Mouse (Mus musculus) stomach, embryonic 14.5 days (tissue): ENCODE results near the gene Mcm2. TPM values are rescaled to one million over a fixed set of nuclear protein-coding genes. Genes with fewer than 3 reads are reported as not detected.

Experiments
- ATAC-seq: fragments of 200-750 bp; cut with Nextera tagmentation; 2 replicates; pipeline ENCODE4 v1.8.0; 2017; ENCODE audit warnings: low read depth, moderate TSS enrichment; ENCODE audit not compliant: insufficient number of reproducible peaks, insufficient read depth, low FRiP score
- H3K27ac ChIP-seq: fragments of 300-500 bp; sonication (generic); 2 replicates; pipeline ENCODE4 v1.5.1; 2014; ENCODE audit warnings: mild to moderate bottlenecking, low read length, moderate library complexity, mixed read lengths
- H3K27me3 ChIP-seq: fragments of 300-500 bp; sonication (generic); 2 replicates; pipeline ENCODE4 v1.6.1; 2014; ENCODE audit warnings: low read length, control low read depth, mixed read lengths; ENCODE audit not compliant: control insufficient read depth, insufficient read depth
- H3K36me3 ChIP-seq: fragments of 300-500 bp; sonication (generic); 2 replicates; pipeline ENCODE4 v1.6.1; 2014; ENCODE audit warnings: mild to moderate bottlenecking, control low read depth, low read length, moderate library complexity, mixed read lengths; ENCODE audit not compliant: control insufficient read depth, insufficient read depth
- H3K4me1 ChIP-seq: fragments of 300-500 bp; sonication (generic); 2 replicates; pipeline ENCODE4 v1.6.1; 2014; ENCODE audit warnings: low read length, control low read depth, mixed read lengths; ENCODE audit not compliant: control insufficient read depth, insufficient read depth
- H3K4me2 ChIP-seq: fragments of 300-500 bp; sonication (generic); replicated peaks from 2 replicates; pipeline ENCODE4 v1.6.1; 2014; ENCODE audit warnings: low read depth, low read length, control low read depth
- H3K4me3 ChIP-seq: fragments of 300-500 bp; sonication (generic); 2 replicates; pipeline ENCODE4 v1.5.1; 2014; ENCODE audit warnings: low read depth, low read length, control low read depth
- H3K9ac ChIP-seq: fragments of 300-500 bp; sonication (generic); replicated peaks from 2 replicates; pipeline ENCODE4 v1.6.1; 2014; ENCODE audit warnings: low read depth, mild to moderate bottlenecking, control low read depth, low read length, moderate library complexity, mixed read lengths
- H3K9me3 ChIP-seq: fragments of 300-500 bp; sonication (generic); 2 replicates; pipeline ENCODE4 v1.6.1; 2016; ENCODE audit warnings: low read depth, low read length, control low read depth; ENCODE audit not compliant: control insufficient read depth
- WGBS: fragments of 180-500 bp; shearing (Covaris S2); extraction: QIAGEN DNeasy Blood & Tissue Kit; methylation state at CpG from one replicate; pipeline ENCODE4 v1.1.7; 2014; 5-methylcytosine and 5-hydroxymethylcytosine counted together
- polyA plus RNA-seq: library from polyadenylated mRNA; unstranded; fragments of >200 nt; fragmentation: Nextera tagmentation; extraction: Ambion mirVana; gene quantifications from 2 replicates; pipeline ENCODE4 v1.2.1, GENCODE M21; 2014

Mcm2 gene
- polyA plus RNA-seq, 1 experiment from 2014 or later: 114 TPM

DNA sequence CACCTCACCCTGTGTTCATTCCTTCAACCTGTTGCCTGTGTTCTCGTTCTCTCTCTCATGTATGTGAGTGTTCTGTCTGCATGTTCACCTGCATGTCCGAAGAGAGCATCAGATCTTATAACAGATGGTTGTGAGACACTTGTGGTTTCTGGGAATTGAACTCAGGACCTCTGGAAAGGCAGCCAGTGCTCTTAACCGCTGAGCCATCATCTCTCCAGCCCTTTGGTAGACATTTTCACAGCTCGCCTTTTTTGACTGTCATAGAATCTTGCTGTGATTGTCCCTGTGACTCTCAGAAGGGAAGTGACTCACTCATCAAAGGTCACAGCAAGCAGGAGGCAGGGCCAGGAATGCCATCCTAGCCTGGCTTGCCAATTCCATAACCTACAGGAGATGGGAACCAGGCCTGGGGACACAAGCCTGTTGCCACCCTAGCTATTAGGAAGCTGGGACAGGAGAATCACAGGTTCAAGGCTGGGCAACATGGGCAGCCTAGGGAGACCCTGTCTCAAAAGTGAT is 5.9 kb upstream of the Mcm2 start:
- H3K9ac ChIP-seq: no peak overlapping the region
- H3K4me1 ChIP-seq: peaks cover 18% of the 10 kb centered on the region; the same call in 1 of the 2 replicates
- H3K27me3 ChIP-seq: no peaks in the 10 kb centered on the region
- H3K27ac ChIP-seq: no peak overlapping the region
- peaks cover 5% of the 10 kb centered on the region; the same call in 1 of the 2 replicates for H3K36me3 ChIP-seq
- ATAC-seq: no peak
- H3K9me3 ChIP-seq: no peaks in the 10 kb centered on the region
- no peak overlapping the region for H3K4me2 ChIP-seq
- no peak overlapping the region for H3K4me3 ChIP-seq
- 84% methylated on average over 4 of the region's 4 CpGs for WGBS

DNA sequence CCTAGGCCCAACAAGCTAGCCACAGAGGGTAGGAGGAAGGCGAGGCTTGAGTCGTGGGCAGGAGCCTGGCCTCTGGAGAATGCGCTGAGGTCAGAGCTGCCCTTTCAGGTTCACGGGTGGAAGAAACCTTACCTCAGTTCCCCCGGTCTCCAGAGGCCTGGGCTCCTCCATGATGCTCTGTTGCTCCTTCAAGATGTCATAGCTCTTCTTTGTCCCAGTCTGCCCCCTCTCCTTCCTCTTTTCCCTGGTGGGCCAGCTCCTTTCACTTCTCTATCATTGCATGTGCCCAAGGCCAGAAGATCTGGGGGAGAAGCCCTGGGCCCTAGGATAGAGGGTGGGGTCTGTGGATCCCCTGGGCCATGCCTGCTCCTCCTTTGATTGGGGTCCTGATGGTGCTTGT is 5.1 kb upstream of the Mcm2 start:
- H3K4me3 ChIP-seq: peak overlapping the region; percentile 77; the same call in 1 of the 2 replicates
- peaks cover 18% of the 10 kb centered on the region; the same call in 1 of the 2 replicates for H3K4me1 ChIP-seq
- H3K27ac ChIP-seq: no peak overlapping the region
- no peak for ATAC-seq
- H3K36me3 ChIP-seq: 0 out of 2 replicates have a peak, but pooled peaks cover 5% of the 10 kb centered on the region
- H3K4me2 ChIP-seq: peak overlapping the region; percentile 89
- H3K9ac ChIP-seq: no peak overlapping the region
- no peaks in the 10 kb centered on the region for H3K9me3 ChIP-seq
- H3K27me3 ChIP-seq: no peaks in the 10 kb centered on the region
- WGBS: 60% methylated on average over 5 of the region's 5 CpGs

DNA sequence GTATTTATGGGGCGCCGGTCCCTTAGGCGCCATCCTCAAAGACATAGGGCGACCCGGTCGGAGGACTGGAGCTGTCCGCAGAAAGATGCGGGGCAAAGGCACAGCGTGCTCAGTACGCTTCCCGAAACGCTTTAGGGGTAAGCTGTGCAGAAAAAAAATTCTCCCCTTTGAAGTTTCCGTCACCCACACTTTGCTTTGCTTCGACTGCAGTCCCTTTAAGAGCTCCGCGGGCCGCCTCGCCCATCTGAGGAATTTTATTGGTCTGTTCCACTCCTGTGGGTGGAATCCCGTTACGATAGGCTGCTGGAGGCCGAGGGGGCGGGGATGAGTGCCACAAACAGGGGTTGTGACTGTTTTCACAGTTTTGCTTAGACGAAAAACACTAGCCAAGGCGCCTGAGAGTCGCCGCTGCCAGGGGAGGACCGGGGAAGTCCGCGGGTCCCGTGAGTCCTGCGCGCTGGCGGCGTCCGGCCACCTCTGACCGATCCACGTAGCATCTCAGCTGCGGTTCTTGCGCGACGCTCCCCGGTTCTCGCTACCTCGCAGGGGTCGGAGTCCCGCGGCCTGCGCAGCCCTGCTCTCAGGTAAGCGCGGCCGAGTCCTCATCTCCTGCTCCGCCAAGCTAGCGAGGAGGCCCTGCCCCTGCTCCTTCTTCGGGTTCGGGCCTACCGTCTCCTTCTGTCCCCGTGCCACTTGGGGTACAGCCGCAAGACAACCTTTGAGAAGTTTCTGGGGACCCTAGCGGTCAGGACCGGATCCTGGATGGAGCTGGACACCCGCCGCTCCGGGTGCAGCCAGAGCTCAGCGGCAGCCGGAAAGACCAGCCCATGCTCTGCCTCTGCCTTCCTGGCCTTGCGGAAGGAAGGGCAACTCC is 3.6 kb upstream of the Mcm2 start, which contains the start of gene Tpra1:
Gene Tpra1 (plus strand): TSS at position 305 of the 874 bp plus-strand sequence.
- H3K9me3 ChIP-seq: no peaks in the 10 kb centered on the region
- H3K4me3 ChIP-seq: peak within 1 kb of the TSS; percentile 77
- no peaks in the 10 kb centered on the region for H3K27me3 ChIP-seq
- peak; percentile 84 for ATAC-seq
- WGBS: under 1% methylated on average over 65 of the region's 66 CpGs
- peak within 1 kb of the TSS; percentile 89 for H3K4me2 ChIP-seq
- peaks cover 19% of the 10 kb centered on the region; the same call in 1 of the 2 replicates for H3K4me1 ChIP-seq
- H3K36me3 ChIP-seq: no peaks in the 10 kb centered on the region
- H3K9ac ChIP-seq: peak within 1 kb of the TSS; percentile 69
- peak within 1 kb of the TSS; percentile 95 for H3K27ac ChIP-seq

DNA sequence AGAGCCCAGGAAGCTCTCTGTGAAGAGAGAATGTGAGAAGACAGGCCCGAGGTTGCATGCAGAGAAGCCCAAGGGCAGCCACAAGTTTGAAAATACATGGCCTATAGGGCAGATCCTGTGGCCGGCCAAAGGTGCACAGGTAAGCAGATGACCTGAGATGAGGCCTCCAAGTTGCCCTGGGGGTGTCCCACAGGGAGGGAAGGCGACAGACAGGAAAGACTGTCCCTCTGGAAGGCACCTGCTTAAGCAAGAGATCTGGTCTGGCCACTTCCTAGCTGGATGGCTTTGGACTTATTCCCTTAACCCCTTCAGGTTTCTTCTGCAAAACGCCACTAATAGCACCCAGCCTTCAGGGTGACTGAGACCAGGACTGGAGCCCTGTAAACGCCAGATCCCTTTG is 2.9 kb upstream of the Mcm2 start:
- Histone ChIP-seq H3K27ac (peak overlapping the region; percentile 53; the same call in 1 of the 2 replicates), H3K4me2 (peak overlapping the region; percentile 89), H3K36me3 (peaks cover 3% of the 10 kb centered on the region; the same call in 1 of the 2 replicates), H3K4me1 (peaks cover 26% of the 10 kb centered on the region; the same call in 1 of the 2 replicates), H3K27me3 (no peaks in the 10 kb centered on the region), H3K9me3 (no peaks in the 10 kb centered on the region), H3K4me3 (peak overlapping the region; percentile 77), H3K9ac (peak overlapping the region; percentile 47; the same call in 1 of the 2 replicates)
- 3% methylated on average over 5 of the region's 5 CpGs for WGBS
- ATAC-seq: no peak

DNA sequence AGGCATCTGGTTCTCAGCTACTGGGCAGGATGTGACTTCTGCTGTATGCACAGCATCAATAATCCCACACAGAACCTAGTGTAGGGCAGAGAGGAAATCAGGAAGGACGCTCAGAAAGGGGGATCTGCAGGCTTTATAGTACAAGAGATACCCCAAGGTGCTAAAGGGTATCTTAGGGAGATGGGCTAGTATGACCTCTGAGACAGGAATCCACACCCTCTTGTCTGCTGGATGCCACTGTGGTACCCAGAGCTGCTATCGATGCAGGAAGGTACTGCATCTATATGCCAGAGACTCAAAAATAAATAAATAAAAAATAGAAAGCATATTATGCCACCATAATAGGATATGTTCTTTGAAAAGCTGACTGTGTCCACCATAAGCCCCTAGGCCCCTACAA is 1.0 kb upstream of the Mcm2 start:
- peaks cover 16% of the 10 kb centered on the region; the same call in 1 of the 2 replicates for H3K36me3 ChIP-seq
- no peak overlapping the region for H3K9ac ChIP-seq
- H3K27ac ChIP-seq: no peak overlapping the region
- no peaks in the 10 kb centered on the region for H3K9me3 ChIP-seq
- no peak overlapping the region for H3K4me2 ChIP-seq
- peaks cover 27% of the 10 kb centered on the region; the same call in 1 of the 2 replicates for H3K4me1 ChIP-seq
- 90% methylated on average over 2 of the region's 2 CpGs for WGBS
- no peaks in the 10 kb centered on the region for H3K27me3 ChIP-seq
- H3K4me3 ChIP-seq: no peak overlapping the region
- no peak for ATAC-seq

DNA sequence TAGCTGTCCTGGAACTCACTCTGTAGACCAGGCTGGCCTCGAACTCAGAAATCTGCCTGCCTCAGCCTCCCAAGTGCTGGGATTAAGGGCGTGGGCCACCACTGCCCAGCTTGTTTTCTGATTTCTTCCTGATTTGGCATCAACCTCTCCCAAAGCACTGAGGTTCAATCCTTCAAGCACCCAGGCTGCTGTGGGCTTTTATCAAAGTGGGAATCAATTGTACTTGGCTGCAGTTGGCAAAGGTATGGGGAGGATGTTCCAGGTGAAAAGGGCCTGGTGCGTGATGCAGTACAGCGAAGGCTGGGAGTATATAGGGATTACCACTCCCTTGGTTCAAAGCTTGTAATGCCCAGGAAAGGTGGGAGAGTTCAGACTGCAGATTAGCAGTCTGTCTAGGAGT is 506 bp upstream of the Mcm2 start:
- peaks cover 26% of the 10 kb centered on the region; the same call in 1 of the 2 replicates for H3K4me1 ChIP-seq
- H3K4me2 ChIP-seq: peak overlapping the region; percentile 67
- 60% methylated on average over 4 of the region's 4 CpGs for WGBS
- H3K27ac ChIP-seq: no peak overlapping the region; the same call in 1 of the 2 replicates
- ATAC-seq: no peak
- peak overlapping the region; percentile 79; the same call in 1 of the 2 replicates for H3K4me3 ChIP-seq
- H3K9ac ChIP-seq: no peak overlapping the region
- no peaks in the 10 kb centered on the region for H3K27me3 ChIP-seq
- no peaks in the 10 kb centered on the region for H3K9me3 ChIP-seq
- peaks cover 21% of the 10 kb centered on the region; the same call in 1 of the 2 replicates for H3K36me3 ChIP-seq

DNA sequence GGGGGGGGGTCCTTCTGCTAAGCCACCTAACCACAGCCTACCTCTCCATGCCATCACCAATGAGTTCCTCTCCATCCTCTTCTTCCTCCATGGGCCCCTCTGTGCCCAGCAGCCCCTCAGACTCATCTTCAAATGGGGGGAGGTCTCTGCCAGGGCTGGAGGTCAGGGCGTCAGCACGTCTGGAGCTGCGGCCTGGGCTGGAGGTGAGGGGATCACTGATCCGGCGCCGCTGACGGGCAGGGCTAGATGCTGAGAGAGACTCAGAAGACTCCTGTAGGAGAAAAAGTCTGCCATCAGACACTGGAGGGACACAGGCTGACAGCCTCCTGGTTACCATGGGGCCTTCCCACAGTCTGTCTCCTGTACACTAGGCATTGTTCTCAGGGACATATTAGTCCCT is 1.3 kb downstream of the Mcm2 start:
- no peak for ATAC-seq
- peaks cover 34% of the 10 kb centered on the region for H3K36me3 ChIP-seq
- no peaks in the 10 kb centered on the region for H3K27me3 ChIP-seq
- H3K4me2 ChIP-seq: peak overlapping the region; percentile 67
- no peaks in the 10 kb centered on the region for H3K9me3 ChIP-seq
- H3K4me1 ChIP-seq: peaks cover 15% of the 10 kb centered on the region; the same call in 1 of the 2 replicates
- peak overlapping the region; percentile 79 for H3K4me3 ChIP-seq
- WGBS: 56% methylated on average over 7 of the region's 7 CpGs
- H3K27ac ChIP-seq: no peak overlapping the region
- H3K9ac ChIP-seq: peak overlapping the region; percentile 2; the same call in 1 of the 2 replicates

DNA sequence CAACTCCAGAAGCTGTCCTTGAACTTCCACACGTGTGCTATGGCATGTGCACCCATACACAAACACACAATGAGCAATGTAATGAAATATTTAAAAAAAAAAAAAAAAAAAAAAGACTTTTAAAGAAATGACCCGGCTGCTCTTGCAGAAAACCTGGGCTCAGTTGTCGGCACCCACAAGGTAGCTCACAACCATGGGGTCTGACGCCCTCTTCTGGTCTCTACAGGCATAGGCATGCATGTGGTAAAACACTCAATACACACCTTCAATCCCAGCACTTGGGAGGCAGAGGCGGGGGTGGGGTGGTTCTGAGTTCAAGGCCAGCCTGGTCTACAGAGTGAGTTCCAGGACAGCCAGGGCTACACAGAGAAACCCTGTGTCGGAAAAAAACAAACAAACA is 2.6 kb downstream of the Mcm2 start:
- H3K9ac ChIP-seq: no peak overlapping the region
- H3K36me3 ChIP-seq: peaks cover 47% of the 10 kb centered on the region
- no peak overlapping the region for H3K4me3 ChIP-seq
- ATAC-seq: no peak
- H3K9me3 ChIP-seq: no peaks in the 10 kb centered on the region
- 78% methylated on average over 6 of the region's 6 CpGs for WGBS
- H3K27ac ChIP-seq: no peak overlapping the region
- H3K27me3 ChIP-seq: no peaks in the 10 kb centered on the region
- H3K4me2 ChIP-seq: no peak overlapping the region
- peaks cover 10% of the 10 kb centered on the region; the same call in 1 of the 2 replicates for H3K4me1 ChIP-seq
